Comparison of ENCODE assay signal across 8 mouse cellular contexts in the genomic region with DNA sequence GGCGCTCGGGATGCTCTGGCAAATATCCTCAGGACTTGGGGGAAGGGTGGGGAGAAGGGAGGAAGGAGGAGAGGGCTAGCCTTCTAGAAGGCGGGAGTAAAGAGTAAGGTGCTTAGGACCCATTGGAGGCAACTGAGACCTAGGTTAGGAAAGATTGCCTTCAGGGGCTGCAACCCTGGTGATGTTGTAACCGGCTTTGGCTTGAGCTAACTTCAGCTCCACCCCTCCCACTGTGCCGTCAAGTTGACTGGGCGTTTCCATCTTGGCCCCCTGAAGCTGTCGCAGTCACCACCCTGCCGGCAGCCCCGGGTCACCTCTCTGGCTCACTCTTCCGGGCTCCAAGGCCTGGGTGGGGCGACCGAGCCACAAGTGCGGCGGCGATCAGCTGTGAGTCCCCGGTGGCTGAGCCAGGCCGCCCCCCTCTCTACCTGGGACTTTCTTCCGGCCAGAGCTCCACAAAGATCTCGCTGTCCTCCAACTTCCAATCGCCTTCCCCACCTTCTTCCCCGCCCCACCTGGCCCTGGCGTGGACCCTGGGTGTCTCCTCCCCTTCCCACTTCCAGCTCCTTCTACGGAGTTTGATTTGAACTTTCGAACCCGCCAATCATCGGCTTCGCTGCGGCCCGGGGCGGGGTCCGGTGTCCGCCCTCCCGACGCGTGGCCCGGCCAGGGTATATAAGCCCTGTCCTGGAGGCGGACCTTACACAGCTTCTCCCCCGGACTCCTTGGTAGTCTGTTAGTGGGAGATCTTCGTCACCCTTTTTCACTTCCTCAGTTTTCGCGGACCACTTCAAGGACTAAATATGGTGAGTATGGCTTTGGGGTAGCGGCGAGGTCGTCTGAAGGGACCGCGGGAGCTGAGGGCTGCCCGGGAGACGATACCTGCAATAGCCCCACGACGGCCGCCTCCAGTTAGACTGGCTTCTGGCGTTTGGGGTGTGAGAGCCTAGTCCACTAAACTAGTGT. TPM values are rescaled to one million over a fixed set of nuclear protein-coding genes. Genes with fewer than 3 reads are reported as not detected.
DNase-seq lines count a peak whose midpoint lies in the region; ATAC-seq and TF ChIP-seq lines count a peak whose summit lies in the region.

Gene Tuba1c, plus strand, starts transcription at position 273 of the 966 bp plus-strand sequence.

- no peak for TF ChIP-seq CTCF in hindbrain, postnatal 0 days (IDR thresholded peaks at IDR 0.05; ENCODE audit: low read depth)

- H3K27me3 ChIP-seq in hindbrain, postnatal 0 days (ENCODE audit: insufficient read depth, low read length), result peaks cover 14% of the 10 kb centered on the region; the same call in 1 of the 2 replicates

- WGBS in hindbrain, postnatal 0 days, result under 1% methylated on average over 52 of the region's 52 CpGs

- ATAC-seq in hindbrain, postnatal 0 days, result peak; percentile 67; the same call in 1 of the 2 replicates
- ATAC-seq in megakaryocyte-erythroid progenitor cell, adult 5-6 weeks (replicated peaks; ENCODE audit: low FRiP score, low TSS enrichment, poor library complexity, severe bottlenecking), result peak; percentile 88

- DNase-seq in MN1 (ENCODE audit: low spot score), result peak; percentile 98
- DNase-seq in c-Kit-negative CD71-positive TER-119-positive erythroid progenitor cells, embryonic 14.5 days (ENCODE audit: low read depth, low spot score), result peak; percentile 91
- peak; percentile 84 to 90 for DNase-seq in gastrocnemius, adult 8-10 months (ENCODE audit: low spot score in 2 of 2)
- peak; percentile 72 for DNase-seq in hindbrain, postnatal 0 days (ENCODE audit: low spot score)
- peak; percentile 40 to 49 for DNase-seq in left cerebral cortex, postnatal 14 days (ENCODE audit: low spot score in 2 of 2)
- DNase-seq in spleen, adult 18-20 months, result peak; percentile 90 to 92
- no peak for DNase-seq in cerebellum, adult 9-10 months

- intact Hi-C loops in left cerebral cortex, postnatal 14 days (cut with DNase I), result loop anchor here (10.0 kb wide), 1 partner anchor 45 kb away; the partner anchor contains the start of gene Troap

- H3K27ac ChIP-seq in hindbrain, postnatal 0 days, result peak within 1 kb of the TSS; percentile 45

- peak within 1 kb of the TSS; percentile 35 for H3K9ac ChIP-seq in hindbrain, postnatal 0 days (replicated peaks; ENCODE audit: low read length)

- no peaks in the 10 kb centered on the region for H3K9me3 ChIP-seq in hindbrain, postnatal 0 days (ENCODE audit: low read length)

- H3K4me3 ChIP-seq in hindbrain, postnatal 0 days (ENCODE audit: low read length), result peak within 1 kb of the TSS; percentile 43

- no peaks in the 10 kb centered on the region for H3K36me3 ChIP-seq in hindbrain, postnatal 0 days (ENCODE audit: insufficient read depth, low read length)

- H3K4me1 ChIP-seq in hindbrain, postnatal 0 days (ENCODE audit: insufficient read depth, low read length), result peaks cover 10% of the 10 kb centered on the region; the same call in 1 of the 2 replicates

- peak within 1 kb of the TSS; percentile 74 for H3K4me2 ChIP-seq in hindbrain, postnatal 0 days (ENCODE audit: low read depth, low read length)

RNA-seq across cellular contexts. Expression of gene Tuba1c, which starts in this region (rescaled TPM):
- total RNA-seq in gastrocnemius, adult 8-10 months (2022), result 1 to 10 TPM; 5.7 to 7.8 (median 6.8) TPM
- total RNA-seq in hindbrain, postnatal 0 days (2014; rRNA removed), result 43.8 and 58.3 TPM in 2 replicates
- 24.0 and 24.2 TPM in 2 replicates for polyA plus RNA-seq in hindbrain, postnatal 0 days (2015; fragmentation: Nextera tagmentation; extraction: Ambion mirVana)
- 100 to 1,000 TPM; 129 to 142 TPM for total RNA-seq in left cerebral cortex, postnatal 14 days (2021)
- 85.6 and 109 TPM in 2 replicates for total RNA-seq in megakaryocyte-erythroid progenitor cell, adult 5-6 weeks (2014; fragmentation: Nextera tagmentation)
- 34.5 and 41.4 TPM in 2 replicates for total RNA-seq in megakaryocyte-erythroid progenitor cell, adult 5-6 weeks (2017)
